Mouse (Mus musculus) intestine, embryonic 16.5 days (tissue): Measurements from ENCODE around the gene Klk1b8. TPM values are rescaled to one million over a fixed set of nuclear protein-coding genes. Genes with fewer than 3 reads are reported as not detected.

ENCODE experiments used
- ATAC-seq: fragments of 200-750 bp; cut with Nextera tagmentation; 2 replicates; pipeline ENCODE4 v1.8.0; 2017; ENCODE audit warnings: moderate TSS enrichment, moderate library complexity
- H3K27ac ChIP-seq: fragments of 300-500 bp; sonication (generic); 2 replicates; pipeline ENCODE4 v1.5.1; 2014; ENCODE audit warnings: mild to moderate bottlenecking, low read length
- H3K27me3 ChIP-seq: fragments of 300-500 bp; sonication (generic); replicated peaks from 2 replicates; pipeline ENCODE4 v1.6.1; 2014; ENCODE audit warnings: low read length, control low read depth, mixed read lengths; ENCODE audit not compliant: control insufficient read depth, insufficient read depth
- H3K36me3 ChIP-seq: fragments of 300-500 bp; sonication (generic); 2 replicates; pipeline ENCODE4 v1.6.1; 2014; ENCODE audit warnings: low read length, control low read depth; ENCODE audit not compliant: control insufficient read depth, insufficient read depth
- H3K4me1 ChIP-seq: fragments of 300-500 bp; sonication (generic); 2 replicates; pipeline ENCODE4 v1.6.1; 2014; ENCODE audit warnings: low read length, control low read depth, mixed read lengths; ENCODE audit not compliant: control insufficient read depth, insufficient read depth
- H3K4me2 ChIP-seq: fragments of 300-500 bp; sonication (generic); 2 replicates; pipeline ENCODE4 v1.6.1; 2014; ENCODE audit warnings: low read depth, low read length, control low read depth
- H3K4me3 ChIP-seq: fragments of 300-500 bp; sonication (generic); 2 replicates; pipeline ENCODE4 v1.5.1; 2014; ENCODE audit warnings: mild to moderate bottlenecking, low read length
- H3K9ac ChIP-seq: fragments of 300-500 bp; sonication (generic); 2 replicates; pipeline ENCODE4 v1.6.1; 2014; ENCODE audit warnings: low read depth, low read length
- H3K9me3 ChIP-seq: fragments of 300-500 bp; sonication (generic); 2 replicates; pipeline ENCODE4 v1.6.1; 2016; ENCODE audit warnings: low read length, control low read depth; ENCODE audit not compliant: control insufficient read depth
- WGBS: fragments of 180-500 bp; shearing (Covaris S2); extraction: QIAGEN DNeasy Blood & Tissue Kit; methylation state at CpG from one replicate; pipeline ENCODE4 v1.1.7; 2014; 5-methylcytosine and 5-hydroxymethylcytosine counted together
- polyA plus RNA-seq: library from polyadenylated mRNA; unstranded; fragments of >200 nt; fragmentation: Nextera tagmentation; extraction: Ambion mirVana; gene quantifications from 2 replicates; pipeline ENCODE4 v1.2.1, GENCODE M21; 2015

The Klk1b8 gene
- polyA plus RNA-seq = 0.97 and 1.2 TPM in 2 replicates

DNA sequence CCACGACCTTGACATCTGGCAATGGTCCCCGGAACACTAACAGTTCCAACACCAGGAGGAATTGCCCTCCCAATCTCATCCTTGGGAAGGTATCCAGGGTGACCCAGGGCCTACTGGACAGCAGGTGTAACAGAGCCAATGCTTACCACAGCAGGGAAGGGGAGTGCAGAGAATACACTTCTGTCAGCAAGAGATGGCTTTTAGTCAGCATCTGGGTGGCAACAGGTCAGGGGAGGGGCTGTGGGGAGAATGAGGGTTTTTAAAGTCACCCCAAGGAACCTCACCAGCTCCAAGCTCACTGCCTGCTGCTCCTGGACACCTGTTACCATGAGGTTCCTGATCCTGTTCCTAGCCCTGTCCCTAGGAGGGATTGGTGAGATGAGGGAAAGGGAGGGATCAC, at the start of gene Klk1b8:
Klk1b8 (plus strand) TSS at position 301 of the 400 bp plus-strand sequence.
- no peaks in the 10 kb centered on the region for H3K4me1 ChIP-seq
- ATAC-seq = no peak
- 69% methylated on average over 2 of the region's 2 CpGs for WGBS
- H3K9ac ChIP-seq = no peak within 1 kb of the TSS
- no peaks in the 10 kb centered on the region for H3K9me3 ChIP-seq
- no peaks in the 10 kb centered on the region for H3K27me3 ChIP-seq
- no peaks in the 10 kb centered on the region for H3K36me3 ChIP-seq
- H3K4me3 ChIP-seq = no peak within 1 kb of the TSS
- H3K27ac ChIP-seq = no peak within 1 kb of the TSS
- H3K4me2 ChIP-seq = no peak within 1 kb of the TSS

DNA sequence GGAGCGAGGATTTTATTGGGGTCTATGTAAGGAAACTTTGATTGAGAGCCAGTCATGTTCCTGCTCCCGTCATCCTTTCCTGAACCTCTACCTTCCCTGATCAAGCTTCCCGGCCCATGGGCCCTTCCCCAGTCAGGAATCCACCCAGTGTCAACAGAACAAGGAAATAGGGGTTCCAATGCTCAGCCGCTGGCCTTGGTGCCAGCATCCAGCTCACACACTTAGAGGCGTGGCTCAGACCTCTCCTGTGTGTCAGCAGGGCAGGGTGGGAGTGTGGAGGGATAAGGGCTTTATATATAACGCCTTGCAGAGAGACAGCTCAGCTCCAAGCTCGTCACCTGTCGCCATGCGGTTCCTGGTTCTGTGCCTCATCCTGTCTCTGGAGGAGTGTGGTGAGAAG, 35.6 kb upstream of the Klk1b8 start:
- no peak overlapping the region for H3K4me3 ChIP-seq
- no peak overlapping the region for H3K4me2 ChIP-seq
- no peaks in the 10 kb centered on the region for H3K9me3 ChIP-seq
- ATAC-seq = peak; percentile 83
- H3K27me3 ChIP-seq = no peaks in the 10 kb centered on the region
- no peaks in the 10 kb centered on the region for H3K4me1 ChIP-seq
- 46% methylated on average over 9 of the region's 9 CpGs for WGBS
- no peaks in the 10 kb centered on the region for H3K36me3 ChIP-seq
- H3K27ac ChIP-seq = no peak overlapping the region
- H3K9ac ChIP-seq = no peak overlapping the region

DNA sequence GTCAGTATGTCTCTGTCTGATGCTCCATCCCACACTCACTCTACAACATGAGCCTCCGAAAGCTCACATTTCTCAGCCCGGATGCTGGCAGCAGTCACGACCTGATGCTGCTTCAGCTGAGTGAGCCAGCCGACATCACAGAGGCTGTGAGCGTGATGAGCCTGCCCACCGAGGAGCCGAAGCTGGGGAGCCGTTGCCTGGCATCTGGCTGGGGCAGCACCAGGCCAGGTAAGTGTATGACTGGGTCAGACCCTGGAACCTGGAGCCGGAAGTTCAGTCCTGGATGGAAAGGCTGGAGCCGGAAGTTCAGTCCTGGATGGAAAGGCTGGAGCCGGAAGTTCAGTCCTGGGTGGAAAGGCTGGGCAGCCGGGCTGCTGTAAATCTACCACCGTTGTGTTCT, 32.0 kb upstream of the Klk1b8 start:
- Histone ChIP-seq H3K9me3 (no peaks in the 10 kb centered on the region), H3K27me3 (no peaks in the 10 kb centered on the region), H3K4me1 (no peaks in the 10 kb centered on the region), H3K27ac (no peak overlapping the region), H3K36me3 (no peaks in the 10 kb centered on the region), H3K9ac (no peak overlapping the region), H3K4me2 (no peak overlapping the region), H3K4me3 (no peak overlapping the region)
- ATAC-seq = no peak
- WGBS = 87% methylated on average over 13 of the region's 13 CpGs

DNA sequence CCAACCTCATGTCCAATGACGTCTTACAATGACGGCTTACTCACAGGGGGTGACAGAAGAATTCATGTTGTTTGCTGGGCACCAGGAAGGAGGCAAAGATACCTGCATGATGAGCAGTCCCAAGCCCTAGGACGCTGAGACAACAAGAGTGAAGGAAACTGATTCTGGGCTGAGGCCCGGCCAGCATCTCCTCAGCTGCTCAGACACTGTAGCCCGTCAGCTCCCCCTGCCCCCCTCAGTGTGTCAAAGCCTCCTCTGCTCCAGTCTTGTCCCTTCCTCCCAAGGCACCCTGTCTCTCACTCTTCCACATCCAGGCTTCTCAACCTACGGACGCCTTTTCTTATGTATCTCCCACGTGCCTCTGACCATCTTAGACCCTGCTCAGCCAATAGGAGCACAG, 31.6 kb upstream of the Klk1b8 start:
- Histone ChIP-seq H3K27me3 (no peaks in the 10 kb centered on the region), H3K4me1 (no peaks in the 10 kb centered on the region), H3K27ac (no peak overlapping the region), H3K9me3 (no peaks in the 10 kb centered on the region), H3K4me2 (no peak overlapping the region), H3K4me3 (no peak overlapping the region), H3K36me3 (no peaks in the 10 kb centered on the region), H3K9ac (no peak overlapping the region)
- WGBS = 67% methylated on average over 8 of the region's 8 CpGs
- ATAC-seq = no peak

DNA sequence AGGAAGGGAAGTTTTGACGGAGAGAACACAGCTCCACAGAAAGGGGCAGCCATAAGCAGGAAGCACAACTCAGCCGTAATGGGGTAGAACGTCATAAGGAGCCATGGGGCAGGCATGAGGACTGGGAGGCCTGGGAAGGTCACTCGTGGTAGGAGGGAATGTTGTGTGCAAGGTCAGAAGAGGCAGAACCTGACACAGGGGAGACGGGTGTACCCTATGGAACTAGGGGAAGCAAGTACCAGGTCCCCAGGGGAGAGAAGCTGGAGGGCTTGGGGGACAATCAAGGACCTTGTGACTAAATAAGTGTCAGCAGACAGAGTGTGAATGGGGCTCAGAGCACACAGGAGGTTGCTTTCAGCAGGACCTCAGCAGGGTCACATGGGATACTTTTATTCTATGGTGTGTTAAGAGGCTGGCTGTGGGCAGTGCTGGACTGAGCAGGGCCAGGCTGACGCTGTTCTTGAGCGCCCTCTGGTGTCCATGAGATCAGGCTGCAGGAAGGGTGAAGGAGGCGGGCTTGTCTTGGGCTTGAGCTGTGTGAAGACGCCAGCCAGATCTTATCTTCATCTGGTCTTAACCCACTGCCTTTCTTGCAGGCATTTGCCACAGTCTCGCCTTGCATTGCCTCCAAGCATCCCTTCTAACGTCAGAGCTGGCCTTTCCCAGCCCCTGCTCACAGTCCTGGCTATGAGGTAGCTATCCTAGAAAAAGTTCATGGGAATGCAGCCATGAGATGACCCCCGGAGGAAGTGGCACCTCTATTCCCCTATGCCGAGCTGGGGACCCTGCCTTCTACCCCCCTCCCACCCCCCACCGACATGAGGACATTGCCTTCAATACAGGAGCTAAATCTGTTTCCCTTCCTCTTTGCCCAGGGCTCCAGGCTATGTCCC, 30.7 kb upstream of the Klk1b8 start:
- 26% methylated on average over 14 of the region's 14 CpGs for WGBS
- ATAC-seq = peak; percentile 89
- Histone ChIP-seq H3K36me3 (no peaks in the 10 kb centered on the region), H3K4me3 (no peak overlapping the region), H3K9me3 (no peaks in the 10 kb centered on the region), H3K4me2 (no peak overlapping the region), H3K4me1 (no peaks in the 10 kb centered on the region), H3K27ac (no peak overlapping the region), H3K27me3 (no peaks in the 10 kb centered on the region), H3K9ac (no peak overlapping the region)

DNA sequence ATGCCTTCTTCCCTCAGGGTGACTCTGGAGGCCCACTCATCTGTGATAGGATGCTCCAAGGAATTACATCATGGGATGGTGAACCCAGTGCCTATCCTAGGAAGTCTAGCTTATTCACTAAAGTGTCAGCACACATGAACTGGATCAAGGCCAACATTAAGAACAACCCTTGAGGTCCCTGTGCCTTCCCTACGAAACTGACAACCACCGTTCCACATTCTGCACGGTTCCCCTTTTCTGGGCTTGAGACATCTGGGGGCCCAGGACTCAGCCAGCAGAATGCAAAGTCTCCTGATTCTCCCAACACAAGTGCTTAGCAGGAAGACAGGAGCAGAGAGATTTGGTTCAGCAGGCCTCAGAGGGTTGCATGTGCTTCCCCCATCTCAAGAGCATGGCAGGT, 29.9 kb upstream of the Klk1b8 start:
- Histone ChIP-seq H3K27me3 (no peaks in the 10 kb centered on the region), H3K4me2 (no peak overlapping the region), H3K36me3 (no peaks in the 10 kb centered on the region), H3K4me1 (no peaks in the 10 kb centered on the region), H3K27ac (no peak overlapping the region), H3K9me3 (no peaks in the 10 kb centered on the region), H3K4me3 (no peak overlapping the region), H3K9ac (no peak overlapping the region)
- no peak for ATAC-seq
- WGBS = 90% methylated on average over 3 of the region's 3 CpGs

DNA sequence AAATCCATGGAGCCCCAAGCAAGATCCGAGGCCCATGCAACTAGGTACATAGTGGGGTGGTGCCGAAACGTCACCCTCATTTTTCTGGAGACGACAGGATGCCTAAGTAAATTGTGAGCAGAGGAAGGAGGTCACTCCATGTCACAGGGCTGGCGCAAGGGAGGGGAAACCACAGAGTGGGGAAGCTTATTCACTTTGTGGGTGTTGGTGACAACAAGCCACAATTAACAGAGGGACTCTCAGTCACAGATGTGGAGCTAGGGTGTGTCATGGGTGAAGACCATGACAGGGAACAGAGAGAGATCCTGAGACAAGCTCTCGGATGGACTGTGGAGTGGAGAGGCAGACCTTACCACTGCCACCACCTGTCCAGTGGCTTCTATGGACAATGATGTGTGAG, 29.4 kb upstream of the Klk1b8 start:
- no peak for ATAC-seq
- Histone ChIP-seq H3K9ac (no peak overlapping the region), H3K27me3 (no peaks in the 10 kb centered on the region), H3K4me3 (no peak overlapping the region), H3K36me3 (no peaks in the 10 kb centered on the region), H3K27ac (no peak overlapping the region), H3K4me2 (no peak overlapping the region), H3K9me3 (no peaks in the 10 kb centered on the region), H3K4me1 (no peaks in the 10 kb centered on the region)
- WGBS = 79% methylated on average over 6 of the region's 6 CpGs

DNA sequence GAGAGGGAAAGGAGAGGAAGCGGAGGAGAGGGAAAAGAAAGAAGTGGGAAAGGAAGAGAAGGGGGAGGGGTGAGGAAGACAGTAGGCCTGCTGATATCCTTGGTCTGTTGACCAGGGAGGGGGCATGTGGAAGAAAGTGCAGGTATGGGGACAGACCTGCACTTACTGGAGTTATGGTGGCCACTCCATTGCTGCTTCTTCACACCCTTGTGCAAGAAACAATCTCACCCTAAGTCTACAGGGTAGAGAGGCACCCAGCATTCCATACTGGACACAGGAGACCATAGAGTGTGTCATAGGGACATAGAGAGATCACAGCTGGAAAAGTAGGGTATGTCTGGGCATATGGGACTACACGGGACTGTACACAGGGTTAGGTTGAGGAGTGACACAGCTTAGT, 28.5 kb upstream of the Klk1b8 start:
- no peak for ATAC-seq
- H3K9me3 ChIP-seq = no peaks in the 10 kb centered on the region
- 77% methylated on average over 2 of the region's 2 CpGs for WGBS
- H3K27me3 ChIP-seq = no peaks in the 10 kb centered on the region
- no peak overlapping the region for H3K9ac ChIP-seq
- no peaks in the 10 kb centered on the region for H3K4me1 ChIP-seq
- no peak overlapping the region for H3K4me3 ChIP-seq
- no peak overlapping the region for H3K27ac ChIP-seq
- H3K4me2 ChIP-seq = no peak overlapping the region
- H3K36me3 ChIP-seq = no peaks in the 10 kb centered on the region

DNA sequence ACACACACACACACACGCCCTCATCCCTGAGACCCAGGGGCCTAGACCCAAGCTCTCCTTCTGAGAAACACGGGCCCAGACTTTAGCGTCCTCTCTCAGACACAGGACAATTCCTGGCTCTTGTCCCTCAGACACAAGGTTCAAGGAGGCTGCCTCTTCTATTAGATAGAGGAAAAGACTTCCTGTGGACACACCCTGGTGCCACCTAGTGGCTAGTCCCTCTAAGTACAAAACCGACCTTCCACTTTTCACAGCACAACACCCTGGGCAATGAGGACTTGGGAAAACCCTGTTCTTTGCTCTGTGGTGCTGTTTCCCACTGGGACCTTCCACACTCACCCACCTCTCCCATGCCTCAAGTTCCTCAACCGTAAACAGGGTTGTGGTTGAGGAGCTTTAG, 24.5 kb upstream of the Klk1b8 start:
- H3K27ac ChIP-seq = no peak overlapping the region
- 66% methylated on average over 5 of the region's 5 CpGs for WGBS
- ATAC-seq = no peak

DNA sequence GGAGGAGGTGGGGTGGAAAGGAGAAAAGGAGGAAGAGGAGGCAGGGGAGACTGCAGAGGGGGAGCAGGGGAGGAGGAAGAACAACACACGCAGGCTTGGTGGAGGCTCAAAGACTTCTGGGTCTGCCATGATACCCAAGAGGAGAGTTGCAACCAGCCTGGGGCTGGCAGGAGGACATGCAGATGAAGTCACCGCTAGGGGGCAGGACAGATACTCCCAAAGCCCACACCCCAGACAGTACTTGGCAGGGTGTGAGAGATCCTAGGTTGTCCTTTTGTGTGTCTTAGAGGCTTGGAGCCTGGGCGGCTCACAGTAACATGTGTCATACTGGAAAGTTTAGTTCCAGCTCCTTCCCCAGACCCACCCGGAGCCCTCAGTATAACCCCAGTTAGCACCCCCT, 21.9 kb upstream of the Klk1b8 start:
- Histone ChIP-seq H3K36me3 (no peaks in the 10 kb centered on the region), H3K9ac (no peak overlapping the region), H3K4me3 (no peak overlapping the region), H3K4me2 (no peak overlapping the region), H3K27ac (no peak overlapping the region), H3K4me1 (no peaks in the 10 kb centered on the region), H3K9me3 (no peaks in the 10 kb centered on the region), H3K27me3 (no peaks in the 10 kb centered on the region)
- ATAC-seq = no peak
- 52% methylated on average over 4 of the region's 4 CpGs for WGBS

More for the DNA sequence above, 24.5 kb upstream of the Klk1b8 start:
- H3K4me3 ChIP-seq = no peak overlapping the region
- no peaks in the 10 kb centered on the region for H3K9me3 ChIP-seq
- no peaks in the 10 kb centered on the region for H3K36me3 ChIP-seq
- H3K27me3 ChIP-seq = no peaks in the 10 kb centered on the region
- no peak overlapping the region for H3K4me2 ChIP-seq
- H3K4me1 ChIP-seq = no peaks in the 10 kb centered on the region
- H3K9ac ChIP-seq = no peak overlapping the region
